Mouse (Mus musculus): ENCODE data around the gene Tmem259. TPM values are rescaled to one million over a fixed set of nuclear protein-coding genes. Genes with fewer than 3 reads are reported as not detected.
A peak's percentile ranks its signal among the peaks of the same experiment; 100 is the strongest.

Gene Tmem259
- polyA plus RNA-seq, 1 experiment from 2014 or later: 7.0 TPM

GRCm38 (mm10) chr10:79991548-79991947 is 7.4 kb upstream of the Tmem259 start:
- Histone ChIP-seq H3K4me2 (ENCODE audit: low read depth, low read length) (0 out of 2 replicates have a peak overlapping the region, but pooled peaks have one; percentile 26), H3K4me3 (ENCODE audit: low read length) (no peak overlapping the region; the same call in 1 of the 2 replicates), H3K36me3 (ENCODE audit: control insufficient read depth, insufficient read depth, low read length) (peaks cover 9% of the 10 kb centered on the region), H3K9me3 (ENCODE audit: control insufficient read depth, low read length) (peaks cover 3% of the 10 kb centered on the region), H3K9ac (ENCODE audit: low read depth, low read length) (no peak overlapping the region), H3K4me1 (ENCODE audit: control insufficient read depth, insufficient read depth, low read length) (peaks cover 36% of the 10 kb centered on the region), H3K27me3 (replicated peaks; ENCODE audit: control insufficient read depth, insufficient read depth, low read length) (no peaks in the 10 kb centered on the region), H3K27ac (ENCODE audit: low read length) (no peak overlapping the region)
- WGBS: 88% methylated on average over 6 of the region's 6 CpGs
- no peak for ATAC-seq

DNA sequence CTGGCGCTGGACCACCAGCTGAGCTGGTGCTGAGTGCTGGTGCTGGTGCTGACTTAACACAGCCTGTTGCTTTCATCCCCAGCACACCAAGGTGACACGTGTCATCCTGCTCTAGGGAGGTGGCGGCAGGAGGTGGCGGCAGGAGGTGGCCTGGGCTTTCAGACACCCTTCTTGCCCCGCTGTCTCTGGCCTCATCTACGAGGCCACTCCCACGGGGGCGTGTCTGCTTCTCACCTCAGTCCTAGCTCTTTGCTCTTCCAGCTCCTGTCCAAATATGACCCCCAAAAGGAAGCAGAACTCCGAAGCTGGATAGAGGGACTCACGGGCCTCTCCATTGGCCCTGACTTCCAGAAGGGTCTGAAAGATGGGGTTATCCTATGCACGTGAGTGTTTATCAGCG is 7.0 kb upstream of the Tmem259 start:
- Histone ChIP-seq H3K4me3 (ENCODE audit: low read length) (peak overlapping the region; percentile 26; the same call in 1 of the 2 replicates), H3K27me3 (replicated peaks; ENCODE audit: control insufficient read depth, insufficient read depth, low read length) (no peaks in the 10 kb centered on the region), H3K4me1 (ENCODE audit: control insufficient read depth, insufficient read depth, low read length) (peaks cover 41% of the 10 kb centered on the region), H3K9ac (ENCODE audit: low read depth, low read length) (no peak overlapping the region), H3K4me2 (ENCODE audit: low read depth, low read length) (peak overlapping the region; percentile 26; the same call in 1 of the 2 replicates), H3K27ac (ENCODE audit: low read length) (no peak overlapping the region), H3K9me3 (ENCODE audit: control insufficient read depth, low read length) (peaks cover 3% of the 10 kb centered on the region), H3K36me3 (ENCODE audit: control insufficient read depth, insufficient read depth, low read length) (peaks cover 9% of the 10 kb centered on the region)
- 73% methylated on average over 12 of the region's 12 CpGs for WGBS
- ATAC-seq: no peak

GRCm38 (mm10) chr10:79989870-79990269 is 5.7 kb upstream of the Tmem259 start:
- H3K27ac ChIP-seq (ENCODE audit: low read length): peak overlapping the region; percentile 96

DNA sequence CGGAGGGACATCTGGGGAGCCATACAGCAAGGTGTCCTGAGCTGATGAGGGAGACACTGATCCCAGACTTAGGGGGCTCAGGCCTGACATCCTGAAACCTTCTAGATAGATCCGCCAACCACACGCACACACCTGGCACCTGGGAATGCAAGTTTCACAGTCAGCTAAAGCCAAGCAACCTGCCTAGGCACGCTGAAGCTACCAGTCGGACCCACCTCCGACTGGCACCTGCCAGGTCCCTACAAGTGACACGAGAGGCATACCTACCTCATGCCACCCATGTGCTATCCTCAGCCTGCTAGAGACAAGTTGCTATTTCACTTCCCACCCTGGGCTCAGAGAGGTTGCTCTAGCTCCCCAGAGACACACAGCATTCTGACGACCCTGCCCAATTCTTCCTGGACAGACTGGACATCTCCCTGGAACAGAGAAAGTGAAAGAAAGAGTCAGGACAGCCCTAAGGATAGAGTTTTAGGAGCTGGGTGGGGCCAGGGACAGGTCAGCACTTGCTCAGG is 5.2 kb upstream of the Tmem259 start:
- Histone ChIP-seq H3K4me3 (ENCODE audit: low read length) (peak overlapping the region; percentile 77), H3K27me3 (replicated peaks; ENCODE audit: control insufficient read depth, insufficient read depth, low read length) (no peaks in the 10 kb centered on the region), H3K4me1 (ENCODE audit: control insufficient read depth, insufficient read depth, low read length) (peaks cover 44% of the 10 kb centered on the region), H3K27ac (ENCODE audit: low read length) (peak overlapping the region; percentile 96), H3K9ac (ENCODE audit: low read depth, low read length) (peak overlapping the region; percentile 82), H3K36me3 (ENCODE audit: control insufficient read depth, insufficient read depth, low read length) (peaks cover 9% of the 10 kb centered on the region), H3K4me2 (ENCODE audit: low read depth, low read length) (peak overlapping the region; percentile 78), H3K9me3 (ENCODE audit: control insufficient read depth, low read length) (peaks cover 3% of the 10 kb centered on the region)
- ATAC-seq: no peak
- 29% methylated on average over 8 of the region's 8 CpGs for WGBS

More at GRCm38 (mm10) chr10:79989870-79990269, 5.7 kb upstream of the Tmem259 start:
- peaks cover 3% of the 10 kb centered on the region for H3K9me3 ChIP-seq (ENCODE audit: control insufficient read depth, low read length)
- H3K4me2 ChIP-seq (ENCODE audit: low read depth, low read length): peak overlapping the region; percentile 78
- H3K36me3 ChIP-seq (ENCODE audit: control insufficient read depth, insufficient read depth, low read length): peaks cover 9% of the 10 kb centered on the region
- peaks cover 44% of the 10 kb centered on the region for H3K4me1 ChIP-seq (ENCODE audit: control insufficient read depth, insufficient read depth, low read length)
- H3K9ac ChIP-seq (ENCODE audit: low read depth, low read length): peak overlapping the region; percentile 82
- no peak for ATAC-seq
- 34% methylated on average over 15 of the region's 15 CpGs for WGBS
- peak overlapping the region; percentile 77 for H3K4me3 ChIP-seq (ENCODE audit: low read length)
- no peaks in the 10 kb centered on the region for H3K27me3 ChIP-seq (replicated peaks; ENCODE audit: control insufficient read depth, insufficient read depth, low read length)

GRCm38 (mm10) chr10:79988506-79989271 is 4.6 kb upstream of the Tmem259 start, which contains the start of gene Cnn2:
Gene Cnn2, plus strand, starts transcription at chr10:79988584.
- peak within 1 kb of the TSS; percentile 96 for H3K27ac ChIP-seq (ENCODE audit: low read length)
- under 1% methylated on average over 59 of the region's 59 CpGs for WGBS
- peak within 1 kb of the TSS; percentile 82 for H3K9ac ChIP-seq (ENCODE audit: low read depth, low read length)
- H3K9me3 ChIP-seq (ENCODE audit: control insufficient read depth, low read length): peaks cover 3% of the 10 kb centered on the region
- peak within 1 kb of the TSS; percentile 77 for H3K4me3 ChIP-seq (ENCODE audit: low read length)
- peak within 1 kb of the TSS; percentile 78 for H3K4me2 ChIP-seq (ENCODE audit: low read depth, low read length)
- no peaks in the 10 kb centered on the region for H3K27me3 ChIP-seq (replicated peaks; ENCODE audit: control insufficient read depth, insufficient read depth, low read length)
- peaks cover 8% of the 10 kb centered on the region for H3K36me3 ChIP-seq (ENCODE audit: control insufficient read depth, insufficient read depth, low read length)
- peaks cover 44% of the 10 kb centered on the region for H3K4me1 ChIP-seq (ENCODE audit: control insufficient read depth, insufficient read depth, low read length)
- peak; percentile 10; the same call in 1 of the 2 replicates for ATAC-seq

- peak overlapping the region; percentile 96 for H3K27ac ChIP-seq (ENCODE audit: low read length)
- peak overlapping the region; percentile 78 for H3K4me2 ChIP-seq (ENCODE audit: low read depth, low read length)
- no peaks in the 10 kb centered on the region for H3K27me3 ChIP-seq (replicated peaks; ENCODE audit: control insufficient read depth, insufficient read depth, low read length)
- peaks cover 3% of the 10 kb centered on the region for H3K9me3 ChIP-seq (ENCODE audit: control insufficient read depth, low read length)
- H3K9ac ChIP-seq (ENCODE audit: low read depth, low read length): peak overlapping the region; percentile 82
- no peak for ATAC-seq
- peaks cover 7% of the 10 kb centered on the region for H3K36me3 ChIP-seq (ENCODE audit: control insufficient read depth, insufficient read depth, low read length)
- H3K4me1 ChIP-seq (ENCODE audit: control insufficient read depth, insufficient read depth, low read length): peaks cover 50% of the 10 kb centered on the region
- H3K4me3 ChIP-seq (ENCODE audit: low read length): peak overlapping the region; percentile 77
- WGBS: 14% methylated on average over 27 of the region's 27 CpGs
These were observed 3.8 kb upstream of the Tmem259 start for GRCm38 (mm10) chr10:79987771-79988505.

GRCm38 (mm10) chr10:79986963-79987362 is 2.8 kb upstream of the Tmem259 start:
- Histone ChIP-seq H3K4me1 (ENCODE audit: control insufficient read depth, insufficient read depth, low read length) (peaks cover 58% of the 10 kb centered on the region), H3K27me3 (replicated peaks; ENCODE audit: control insufficient read depth, insufficient read depth, low read length) (no peaks in the 10 kb centered on the region), H3K4me2 (ENCODE audit: low read depth, low read length) (peak overlapping the region; percentile 78), H3K9me3 (ENCODE audit: control insufficient read depth, low read length) (peaks cover 3% of the 10 kb centered on the region), H3K36me3 (ENCODE audit: control insufficient read depth, insufficient read depth, low read length) (peaks cover under 1% of the 10 kb centered on the region; the same call in 1 of the 2 replicates), H3K27ac (ENCODE audit: low read length) (peak overlapping the region; percentile 96), H3K9ac (ENCODE audit: low read depth, low read length) (peak overlapping the region; percentile 82), H3K4me3 (ENCODE audit: low read length) (peak overlapping the region; percentile 16)
- ATAC-seq: no peak
- 3% methylated on average over 11 of the region's 11 CpGs for WGBS

- no peak for ATAC-seq
- 0 out of 2 replicates have a peak, but pooled peaks cover 4% of the 10 kb centered on the region for H3K36me3 ChIP-seq (ENCODE audit: control insufficient read depth, insufficient read depth, low read length)
- H3K4me3 ChIP-seq (ENCODE audit: low read length): peak overlapping the region; percentile 86
- peak overlapping the region; percentile 78 for H3K4me2 ChIP-seq (ENCODE audit: low read depth, low read length)
- 20% methylated on average over 6 of the region's 6 CpGs for WGBS
- H3K27ac ChIP-seq (ENCODE audit: low read length): peak overlapping the region; percentile 96
- H3K4me1 ChIP-seq (ENCODE audit: control insufficient read depth, insufficient read depth, low read length): peaks cover 58% of the 10 kb centered on the region
- no peaks in the 10 kb centered on the region for H3K9me3 ChIP-seq (ENCODE audit: control insufficient read depth, low read length)
- H3K27me3 ChIP-seq (replicated peaks; ENCODE audit: control insufficient read depth, insufficient read depth, low read length): no peaks in the 10 kb centered on the region
- H3K9ac ChIP-seq (ENCODE audit: low read depth, low read length): peak overlapping the region; percentile 82
These were observed 2.2 kb upstream of the Tmem259 start for GRCm38 (mm10) chr10:79986232-79986878.

All from intestine, embryonic 16.5 days (tissue).